Mouse (Mus musculus): ENCODE measurements around the gene Rasgrf1. TPM values are rescaled to one million over a fixed set of nuclear protein-coding genes. Genes with fewer than 3 reads are reported as not detected.
"Not testable (repeated sequence)": the region's sequence is repeated elsewhere in the genome, so short reads cannot be mapped to it uniquely, and the experiment has no call there.

Rasgrf1 gene
- polyA plus RNA-seq, 1 experiment: 25.7 TPM

DNA sequence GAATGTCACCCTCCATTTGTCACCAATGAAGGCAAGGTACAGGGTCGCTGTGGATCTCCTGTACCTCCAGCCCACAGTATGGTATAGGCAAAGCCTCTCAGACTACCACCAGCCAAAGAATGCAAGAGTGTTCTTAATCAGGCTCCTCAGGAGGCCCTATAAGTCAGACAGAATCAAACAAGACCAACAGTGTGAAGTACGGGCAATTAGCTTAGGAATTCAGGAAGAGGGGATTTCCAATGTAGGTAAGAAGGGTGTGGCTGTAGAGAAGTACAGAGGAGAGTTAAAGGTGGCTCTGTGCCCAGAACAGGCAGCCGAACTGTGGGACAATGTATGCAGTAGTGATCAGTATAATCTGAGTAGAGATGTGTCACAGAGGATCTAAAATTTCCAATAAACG, 126.6 kb downstream of the Rasgrf1 start:
- no peak for DNase-seq (ENCODE audit: low read depth)

DNA sequence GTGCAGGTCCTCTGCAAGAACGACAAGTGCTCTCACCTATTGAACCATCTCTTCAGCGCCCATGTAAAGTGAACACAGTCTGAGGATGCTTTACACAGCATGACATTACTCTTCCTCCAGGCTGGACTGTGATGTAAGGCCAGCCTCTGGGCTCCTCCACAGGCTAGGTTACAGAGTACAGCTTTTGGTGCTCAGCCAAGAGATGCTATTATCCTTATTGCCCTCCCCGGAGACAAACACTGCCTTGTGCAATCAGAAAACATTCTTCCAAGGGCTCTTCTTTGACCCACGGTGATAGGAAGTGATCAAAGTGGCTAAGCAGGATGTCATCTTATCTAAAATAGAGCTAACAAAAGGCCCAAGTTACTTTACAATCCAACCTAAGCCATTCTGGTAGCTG, 128.8 kb downstream of the Rasgrf1 start:
- DNase-seq (ENCODE audit: low read depth): no peak

DNA sequence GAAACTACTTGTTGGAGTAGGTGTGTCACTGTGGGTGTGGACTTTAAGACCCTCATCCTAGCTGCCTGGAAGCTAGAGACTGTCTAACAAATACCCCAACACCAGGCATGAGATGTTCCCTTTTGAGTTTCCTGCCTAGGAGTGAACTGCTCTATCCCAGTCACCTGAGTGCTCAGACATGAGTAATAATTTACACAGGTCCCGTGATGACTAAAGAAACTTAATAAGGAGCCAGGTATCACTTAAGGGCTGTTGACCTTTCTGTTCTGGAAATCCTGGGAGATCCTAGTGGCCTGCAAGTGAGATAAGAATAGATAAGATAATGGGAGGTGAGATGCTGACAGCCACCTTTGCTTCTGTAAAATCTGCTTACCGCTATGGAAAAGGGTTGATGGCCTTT, 131.2 kb downstream of the Rasgrf1 start:
- no peak for DNase-seq (ENCODE audit: low read depth)

DNA sequence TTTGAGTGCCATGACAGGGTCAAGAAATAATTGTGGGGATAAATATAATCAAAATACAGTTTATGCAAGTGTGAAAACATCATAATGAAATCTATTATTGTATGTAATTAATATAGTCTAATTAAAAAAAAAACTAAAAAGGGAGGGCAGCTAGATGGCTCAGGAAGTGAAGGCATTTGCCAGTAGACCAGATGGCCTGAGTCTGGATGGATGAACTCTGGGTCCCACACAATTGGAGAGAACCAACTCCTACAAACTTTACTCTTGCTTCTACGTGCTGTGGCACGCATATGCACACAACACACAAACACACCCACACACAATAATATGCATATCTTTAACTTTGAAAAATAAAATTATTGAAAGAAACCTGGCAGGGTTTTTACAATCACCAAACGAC, 131.8 kb downstream of the Rasgrf1 start:
- no peak for DNase-seq (ENCODE audit: low read depth)

DNA sequence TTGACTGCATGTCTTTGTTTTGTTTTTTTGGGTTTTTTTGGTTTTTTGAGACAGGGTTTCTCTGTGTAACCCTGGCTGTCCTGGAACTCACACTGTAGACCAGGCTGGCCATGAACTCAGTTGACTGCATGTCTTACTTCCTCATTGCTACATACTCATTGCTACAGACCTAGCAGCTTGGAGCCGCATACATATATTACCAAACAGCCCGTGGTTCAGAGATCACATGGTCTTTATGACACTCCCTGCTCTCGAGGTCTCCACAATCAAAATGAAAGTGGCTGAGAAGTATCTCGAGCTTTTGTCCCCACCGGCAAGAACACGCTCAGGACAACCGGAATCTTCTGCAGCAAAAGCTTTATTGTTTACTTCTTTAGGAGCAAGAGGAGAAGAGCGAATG, 133.2 kb downstream of the Rasgrf1 start:
- not testable (repeated sequence) for DNase-seq (ENCODE audit: low read depth)

DNA sequence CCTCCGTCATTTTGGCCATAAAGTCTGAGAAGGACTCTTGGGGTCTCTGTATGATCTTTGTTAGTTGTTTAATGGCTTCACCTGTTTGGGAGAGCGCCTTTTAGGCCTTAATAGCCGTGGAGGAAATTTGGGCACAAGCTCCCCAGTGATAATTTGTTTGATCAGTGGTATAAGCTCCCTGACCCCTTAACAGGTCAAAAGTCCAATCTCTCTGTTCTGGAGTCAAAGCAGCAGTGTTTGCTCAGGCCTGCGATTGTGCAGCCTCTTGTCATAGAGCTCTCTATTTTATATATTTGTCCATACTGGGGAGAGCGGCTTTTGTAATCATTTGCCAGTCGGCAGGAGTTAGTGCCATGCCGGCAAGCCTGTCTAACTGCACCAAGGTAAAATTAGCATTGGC, 135.5 kb downstream of the Rasgrf1 start:
- no peak for DNase-seq (ENCODE audit: low read depth)

DNA sequence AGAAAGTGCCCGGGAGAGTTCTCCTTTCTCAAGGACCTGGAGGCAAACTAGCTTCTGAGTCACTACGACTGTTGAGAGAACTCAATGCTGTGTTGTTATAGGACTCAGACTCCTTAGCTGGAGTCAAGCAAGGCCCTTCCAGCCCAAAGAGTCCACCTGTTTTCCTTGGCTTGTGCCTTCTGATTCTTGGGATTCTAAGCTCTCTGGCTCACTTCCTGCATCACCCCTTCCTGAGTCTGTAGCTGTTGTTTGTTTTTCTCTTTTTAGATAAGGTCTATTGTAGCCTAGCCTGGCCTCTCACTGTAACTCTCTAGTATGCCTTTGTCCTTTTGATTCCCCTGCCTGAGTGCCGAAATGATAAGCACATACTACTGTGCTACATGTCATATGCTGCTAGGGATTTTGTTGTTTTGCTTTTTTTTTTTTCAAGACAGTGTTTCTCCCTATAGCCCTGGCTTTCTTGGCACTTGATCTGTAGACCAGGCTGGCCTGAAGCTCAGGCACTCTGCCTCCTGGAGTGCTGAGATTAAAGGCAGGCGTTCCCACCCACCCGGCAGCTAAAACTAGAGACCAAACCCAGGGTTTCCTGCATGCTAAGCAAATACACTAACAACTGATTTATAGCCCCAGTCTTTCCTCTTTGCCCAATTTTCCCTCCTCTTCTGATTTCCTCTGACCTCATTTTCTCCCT, 138.4 kb downstream of the Rasgrf1 start:
- DNase-seq (ENCODE audit: low read depth): no peak

DNA sequence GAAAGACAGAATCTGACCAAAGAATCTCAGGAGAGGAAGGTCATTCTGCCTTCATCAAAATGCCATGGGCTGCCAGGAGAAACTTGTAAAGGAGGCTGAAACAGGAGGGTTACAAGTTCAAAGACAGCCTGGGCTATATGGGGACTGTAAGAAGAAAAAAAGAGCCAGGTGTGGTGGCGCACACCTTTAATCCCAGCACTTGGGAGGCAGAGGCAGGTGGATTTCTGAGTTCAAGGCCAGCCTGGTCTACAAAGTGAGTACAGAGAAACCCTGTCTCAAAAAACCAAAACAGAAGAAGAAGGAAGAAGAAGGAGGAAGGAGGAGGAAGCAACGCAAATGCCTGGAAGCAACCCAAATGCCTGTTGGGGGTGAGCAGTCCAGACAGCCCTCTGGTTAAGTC, 144.1 kb downstream of the Rasgrf1 start, which contains the start of gene Ctsh:
Ctsh (plus strand) TSS at position 301 of the 400 bp plus-strand sequence.
- no peak for DNase-seq (ENCODE audit: low read depth)

DNA sequence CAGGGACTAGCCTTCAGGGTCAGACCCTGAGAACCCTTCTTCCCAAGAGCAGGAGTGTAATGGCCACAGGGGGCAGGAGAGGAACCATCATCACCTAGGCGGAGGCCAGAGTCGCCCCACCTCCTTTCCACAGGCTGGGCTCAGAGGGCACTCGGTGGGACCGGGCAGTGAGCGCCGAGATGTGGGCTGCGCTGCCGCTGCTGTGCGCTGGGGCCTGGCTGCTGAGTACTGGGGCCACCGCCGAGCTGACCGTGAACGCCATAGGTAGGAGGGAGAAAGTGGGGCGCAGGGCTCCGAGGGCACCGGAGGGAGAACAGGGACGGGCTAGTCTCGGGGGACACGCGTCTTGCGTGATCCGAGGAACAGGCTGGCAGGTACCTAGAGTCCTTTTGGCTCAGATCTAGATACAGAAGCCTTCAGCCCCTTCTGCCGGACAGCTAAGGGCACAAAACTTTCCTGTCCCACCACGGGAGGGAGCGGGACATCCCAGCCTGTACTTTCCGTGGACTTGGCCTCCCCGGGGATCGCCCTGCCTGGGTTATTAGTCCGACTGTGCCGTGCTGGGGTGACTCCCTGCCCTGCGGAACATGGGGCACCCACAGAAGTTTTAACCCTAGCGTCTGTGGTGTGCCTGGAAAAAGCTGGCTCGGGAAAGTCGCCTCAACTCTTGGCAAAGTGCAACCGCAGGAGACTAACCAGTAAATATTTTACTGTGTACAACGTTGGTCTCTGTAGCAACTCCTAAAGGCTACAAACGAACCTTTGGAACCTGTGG, 144.8 kb downstream of the Rasgrf1 start:
- DNase-seq (ENCODE audit: low read depth): no peak

DNA sequence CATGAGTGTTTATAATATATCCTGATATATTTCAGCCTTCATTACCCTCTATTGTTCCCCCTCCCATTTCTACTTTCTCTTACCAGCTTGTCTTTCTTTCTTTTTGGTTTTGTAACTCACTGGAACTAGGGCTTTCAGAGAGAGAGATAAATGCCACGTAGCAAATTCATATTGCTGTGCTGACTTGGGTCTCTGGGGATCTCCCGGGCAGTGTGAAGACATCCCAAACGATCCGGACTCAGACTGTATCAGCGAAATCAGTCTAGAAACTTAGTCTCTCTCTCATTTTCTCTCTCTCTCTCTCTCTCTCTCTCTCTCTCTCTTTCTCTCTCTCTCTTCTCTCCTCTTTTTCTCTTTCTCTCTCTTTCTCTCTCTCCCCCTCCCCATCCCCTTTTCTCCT, 145.7 kb downstream of the Rasgrf1 start:
- no peak for DNase-seq (ENCODE audit: low read depth)

DNA sequence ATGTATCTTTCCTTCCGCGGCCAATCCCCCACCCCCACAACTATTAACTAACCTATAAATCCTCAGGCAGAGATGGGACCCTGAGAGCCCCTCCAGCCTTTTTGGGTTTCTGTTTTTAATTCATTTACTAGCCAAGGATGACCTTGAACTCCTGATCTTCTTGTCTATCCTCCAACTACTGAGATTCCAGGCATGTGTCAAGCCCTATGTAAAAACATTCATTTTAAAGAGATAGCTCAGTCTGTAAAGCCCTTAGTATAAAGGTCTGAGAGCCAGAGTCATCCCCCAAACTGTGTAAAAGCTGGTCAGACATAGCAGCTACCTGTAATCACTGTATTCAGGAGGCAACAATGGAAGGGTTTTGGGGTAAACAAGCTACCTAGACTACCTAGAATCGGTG, 146.2 kb downstream of the Rasgrf1 start:
- DNase-seq (ENCODE audit: low read depth): no peak

DNA sequence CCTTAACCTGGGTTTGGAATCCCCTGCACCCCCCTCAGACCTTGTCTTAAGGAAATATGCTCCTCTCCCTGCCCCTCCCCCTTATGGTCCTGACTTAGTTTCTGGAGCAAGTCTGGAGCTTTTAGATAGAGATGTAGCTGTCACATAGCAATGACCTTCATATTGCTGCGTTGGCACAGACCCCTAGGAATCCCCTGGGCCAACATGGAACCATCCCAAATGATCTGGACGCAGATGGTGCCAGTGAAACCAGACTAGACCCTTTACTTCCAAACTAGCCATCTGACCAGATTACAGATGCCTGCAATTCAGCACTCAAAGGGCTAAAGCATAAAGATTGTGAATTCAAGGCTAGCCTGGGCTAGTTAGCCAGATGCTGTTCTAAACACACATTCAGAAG, 147.0 kb downstream of the Rasgrf1 start:
- DNase-seq (ENCODE audit: low read depth): no peak

DNA sequence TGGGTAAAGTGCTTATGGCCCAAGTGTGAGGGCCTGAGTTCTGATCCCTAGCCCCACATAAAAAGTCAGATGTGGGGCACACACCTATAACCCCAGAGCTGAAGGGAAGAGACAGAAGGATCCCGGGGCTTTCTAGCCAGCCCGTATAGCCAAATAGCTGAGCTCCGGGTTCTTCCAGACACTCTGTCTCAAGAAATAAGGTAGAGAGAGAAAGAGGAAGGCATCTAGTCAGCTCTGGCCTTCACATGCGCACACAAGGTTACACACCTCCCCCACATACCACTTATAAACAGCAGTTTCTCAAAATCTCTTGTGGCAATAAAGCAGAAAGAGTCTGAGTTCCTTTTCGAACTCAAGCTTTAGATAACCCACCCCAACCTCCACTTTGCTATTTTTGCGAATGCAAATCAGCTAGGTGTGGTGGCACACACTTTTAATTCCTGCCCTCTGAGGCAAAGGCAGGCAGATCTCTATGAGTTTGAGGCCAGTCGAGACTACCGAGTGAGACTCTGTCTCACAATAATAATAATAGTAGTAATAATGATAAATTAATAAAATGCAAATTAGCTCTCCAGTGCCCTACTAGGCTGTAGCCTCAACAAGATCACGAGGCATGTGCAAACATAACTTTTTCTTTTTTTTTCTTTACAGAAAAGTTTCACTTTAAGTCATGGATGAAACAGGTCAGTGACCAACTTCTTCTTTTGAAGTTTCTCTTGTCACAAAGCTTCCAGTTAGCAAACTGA, 150.3 kb downstream of the Rasgrf1 start:
- no peak for DNase-seq (ENCODE audit: low read depth)

DNA sequence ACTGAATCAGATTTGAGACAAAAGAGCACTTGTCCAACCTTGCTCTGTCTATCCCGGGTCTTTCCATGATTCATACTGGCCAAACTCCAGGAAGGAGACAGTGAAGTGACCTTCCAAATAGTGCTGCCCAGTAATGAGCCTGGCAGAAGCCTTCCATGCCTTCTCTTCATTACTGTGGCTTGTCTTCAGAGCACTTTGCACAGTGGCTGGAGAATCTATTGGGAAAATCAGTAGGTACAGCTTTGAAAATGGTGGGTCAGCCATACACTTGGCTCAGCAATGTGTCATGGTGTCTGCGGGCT, 150.8 kb downstream of the Rasgrf1 start:
- no peak for DNase-seq (ENCODE audit: low read depth)

DNA sequence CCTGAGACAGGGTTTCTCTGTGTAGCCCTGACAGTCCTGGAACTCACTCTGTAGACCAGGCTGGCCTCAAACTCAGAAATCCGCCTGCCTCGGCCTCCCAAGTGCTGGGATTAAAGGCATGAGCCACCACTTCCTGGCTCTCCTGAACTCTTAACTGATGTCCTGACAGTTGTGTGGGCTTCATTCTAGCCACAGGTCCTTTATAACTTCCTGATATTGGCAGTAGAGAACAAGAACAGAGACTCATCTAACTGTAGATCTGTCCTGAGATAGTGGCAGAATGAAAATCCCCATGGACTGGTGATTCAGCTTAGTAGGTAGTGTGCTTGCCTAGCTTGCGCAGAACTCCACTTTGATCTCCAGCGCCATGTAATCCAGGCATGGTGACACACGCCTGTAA, 151.2 kb downstream of the Rasgrf1 start:
- not testable (repeated sequence) for DNase-seq (ENCODE audit: low read depth)

DNA sequence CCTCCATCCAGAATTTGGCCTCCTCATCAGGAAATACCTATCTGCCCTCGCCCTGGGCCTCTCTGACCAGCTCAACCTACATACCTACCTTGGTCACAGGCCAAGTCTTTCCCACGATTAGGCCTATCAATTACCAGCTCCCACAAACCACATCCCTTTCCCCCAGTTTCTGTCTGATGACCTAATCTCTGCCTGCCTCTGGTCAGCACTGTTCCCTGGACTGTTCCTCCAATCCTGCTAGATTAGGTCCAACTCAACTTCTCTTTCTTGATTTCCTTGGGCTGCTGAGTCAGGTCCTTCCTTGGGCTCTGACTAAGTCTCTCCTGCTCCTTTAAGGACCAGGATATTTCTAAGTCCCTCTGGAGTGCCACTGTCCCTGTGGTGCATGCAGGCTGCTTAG, 157.6 kb downstream of the Rasgrf1 start:
- no peak for DNase-seq (ENCODE audit: low read depth)

DNA sequence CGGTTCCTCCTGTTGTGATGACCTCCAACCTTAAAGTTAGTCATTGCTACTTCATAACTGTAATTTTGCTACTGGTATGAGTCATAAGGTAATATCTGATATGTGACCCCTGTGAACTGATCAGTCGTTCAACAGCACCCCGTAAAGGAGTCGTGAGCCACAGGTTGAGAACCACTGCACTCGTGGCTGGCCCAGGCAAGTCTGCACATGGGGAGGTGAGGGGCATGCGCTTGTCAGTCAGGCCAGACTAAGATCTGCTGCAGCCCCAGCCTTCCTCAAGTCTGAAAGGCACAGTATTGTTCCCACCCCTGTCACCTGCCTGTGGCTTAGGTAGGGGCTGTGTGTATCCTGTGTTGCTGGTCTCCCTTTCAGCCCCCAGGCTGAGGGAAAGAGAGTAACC, 159.1 kb downstream of the Rasgrf1 start:
- DNase-seq (ENCODE audit: low read depth): no peak

DNA sequence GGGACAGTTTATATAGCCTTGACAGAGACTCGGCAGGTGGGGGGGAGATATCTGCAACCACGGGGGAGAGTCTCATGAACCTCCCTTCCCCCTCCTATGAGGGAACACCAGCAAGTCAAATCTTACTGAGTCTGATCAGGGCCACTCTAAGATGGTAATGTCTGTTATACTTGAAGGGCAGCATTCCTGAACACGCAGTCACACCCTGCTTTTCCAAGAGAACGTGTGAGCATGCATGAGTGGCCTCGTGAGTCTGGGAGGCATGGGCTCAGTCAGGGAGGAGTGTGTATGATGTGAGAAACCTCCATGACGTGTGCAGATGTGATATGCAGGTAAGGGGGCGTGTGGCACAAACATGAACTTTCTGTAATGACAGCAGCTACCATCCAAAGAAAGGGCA, 159.8 kb downstream of the Rasgrf1 start:
- no peak for DNase-seq (ENCODE audit: low read depth)

DNA sequence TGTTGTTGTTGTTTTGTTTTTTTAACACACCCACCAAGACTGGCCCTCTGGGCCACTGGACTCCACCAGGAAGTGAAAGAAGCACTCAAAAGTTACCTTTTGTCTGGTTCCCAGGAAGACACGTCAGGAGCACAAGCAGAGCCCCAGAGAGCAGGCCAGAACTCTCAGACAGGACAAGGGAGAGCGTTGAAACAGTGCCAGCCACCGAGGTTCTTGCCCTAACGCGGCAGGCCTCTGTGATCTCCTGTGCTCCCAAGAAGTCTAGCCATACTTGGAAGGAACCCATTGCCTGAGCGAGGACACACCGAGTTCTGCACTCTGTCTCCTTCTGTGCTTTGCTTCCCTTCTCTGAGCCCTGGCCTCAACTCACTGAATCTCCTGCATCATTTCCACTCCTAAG, 160.5 kb downstream of the Rasgrf1 start:
- no peak for DNase-seq (ENCODE audit: low read depth)

DNA sequence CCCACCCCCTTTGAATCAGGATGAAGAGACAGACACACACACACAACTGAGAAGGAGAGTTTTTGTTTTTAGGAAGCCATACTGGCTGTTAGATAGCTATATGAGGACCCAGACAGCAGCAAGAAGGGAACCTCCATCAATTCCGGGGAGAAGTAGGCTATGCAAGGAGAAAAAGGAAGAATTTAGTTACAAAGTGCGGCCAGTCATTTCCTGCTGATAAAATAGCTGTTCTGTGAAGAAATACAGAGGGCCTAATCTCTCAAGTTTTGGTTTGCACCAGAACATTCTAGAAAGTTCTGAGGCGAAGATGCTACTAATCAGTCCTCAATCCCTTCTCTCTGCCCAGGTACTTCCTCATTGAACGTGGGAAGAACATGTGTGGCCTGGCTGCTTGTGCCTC, 165.6 kb downstream of the Rasgrf1 start:
- no peak for DNase-seq (ENCODE audit: low read depth)

DNA sequence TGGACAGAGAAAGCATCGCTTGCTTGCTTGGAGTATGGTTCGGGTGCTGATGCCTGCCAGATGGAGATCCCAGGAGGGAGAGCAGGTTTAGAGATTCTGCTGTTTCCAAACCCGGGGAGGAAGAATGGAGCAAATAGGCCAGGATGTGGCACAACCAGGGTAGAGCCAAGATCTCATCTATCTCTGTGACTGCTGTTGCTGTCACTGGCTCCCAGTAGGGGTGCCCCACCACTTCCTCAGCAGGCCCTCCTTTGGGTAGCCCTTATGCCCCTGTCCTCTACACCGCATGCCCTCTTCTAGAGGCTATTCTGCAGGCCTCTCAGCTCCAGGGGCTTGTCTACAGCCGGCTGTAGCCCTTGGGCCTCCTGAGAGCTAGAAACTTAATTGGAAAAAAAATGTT, 166.4 kb downstream of the Rasgrf1 start:
- no peak for DNase-seq (ENCODE audit: low read depth)

Measured in gonadal fat pad, adult 2 months (tissue).